Mouse (Mus musculus): ENCODE measurements around the gene Gamt.

The Gamt gene

DNA sequence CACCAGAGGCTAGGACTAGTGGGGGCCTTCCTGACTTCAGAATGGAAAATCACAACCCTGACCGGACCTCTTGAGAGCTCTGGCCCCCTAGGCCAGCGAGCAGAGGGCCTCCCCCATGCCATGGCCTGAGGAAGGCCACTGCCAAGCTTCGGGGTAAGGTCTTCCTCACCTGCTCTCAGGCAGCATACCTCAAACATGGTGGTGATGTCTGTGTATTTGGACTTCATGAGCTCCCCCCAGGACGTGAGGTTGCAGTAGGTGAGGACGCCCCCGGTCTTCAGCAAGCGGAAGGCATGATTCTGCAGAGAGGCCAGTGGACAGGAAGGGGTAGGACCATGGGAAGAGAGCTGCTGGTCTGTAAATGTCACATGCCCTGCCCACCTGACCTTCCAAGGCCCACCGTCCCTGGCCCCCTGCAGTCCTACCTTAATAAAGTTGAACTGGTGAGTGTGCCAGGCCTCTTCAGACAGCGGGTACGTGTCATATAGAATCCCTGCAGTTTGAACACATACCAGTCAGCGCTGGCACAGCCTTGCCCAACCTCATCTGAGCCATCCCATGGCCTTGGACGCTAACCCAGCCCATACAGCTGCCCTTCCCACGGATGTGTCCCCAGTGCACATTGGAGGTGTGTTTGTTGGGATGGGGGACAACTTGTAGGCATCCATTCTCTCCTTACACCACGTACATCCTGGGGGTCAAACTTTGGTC is 1.9 kb downstream of the Gamt start:
- in situ Hi-C loops (cut with MboI, MseI) = no loop called here

DNA sequence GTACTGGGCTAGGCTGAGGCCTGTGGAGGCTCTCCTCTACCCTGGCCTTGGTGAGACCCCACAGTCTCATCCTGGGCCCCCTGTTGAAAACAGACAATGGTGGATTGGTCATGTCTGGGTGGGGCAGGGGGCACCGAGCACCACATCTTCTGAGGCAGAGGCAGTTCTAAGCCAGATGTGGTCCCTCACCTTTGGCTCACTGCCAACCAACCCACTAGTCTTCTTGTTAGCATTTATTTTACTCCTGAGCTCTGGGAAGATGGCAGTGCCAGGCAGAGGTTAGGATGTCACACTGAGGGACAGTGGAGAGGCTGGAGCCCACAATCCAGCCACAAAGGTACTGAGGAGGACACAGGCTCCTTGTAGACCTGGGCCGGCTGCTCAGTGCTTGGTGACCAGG is 2.9 kb downstream of the Gamt start:
- in situ Hi-C loops (cut with MboI, MseI) = no loop called here

DNA sequence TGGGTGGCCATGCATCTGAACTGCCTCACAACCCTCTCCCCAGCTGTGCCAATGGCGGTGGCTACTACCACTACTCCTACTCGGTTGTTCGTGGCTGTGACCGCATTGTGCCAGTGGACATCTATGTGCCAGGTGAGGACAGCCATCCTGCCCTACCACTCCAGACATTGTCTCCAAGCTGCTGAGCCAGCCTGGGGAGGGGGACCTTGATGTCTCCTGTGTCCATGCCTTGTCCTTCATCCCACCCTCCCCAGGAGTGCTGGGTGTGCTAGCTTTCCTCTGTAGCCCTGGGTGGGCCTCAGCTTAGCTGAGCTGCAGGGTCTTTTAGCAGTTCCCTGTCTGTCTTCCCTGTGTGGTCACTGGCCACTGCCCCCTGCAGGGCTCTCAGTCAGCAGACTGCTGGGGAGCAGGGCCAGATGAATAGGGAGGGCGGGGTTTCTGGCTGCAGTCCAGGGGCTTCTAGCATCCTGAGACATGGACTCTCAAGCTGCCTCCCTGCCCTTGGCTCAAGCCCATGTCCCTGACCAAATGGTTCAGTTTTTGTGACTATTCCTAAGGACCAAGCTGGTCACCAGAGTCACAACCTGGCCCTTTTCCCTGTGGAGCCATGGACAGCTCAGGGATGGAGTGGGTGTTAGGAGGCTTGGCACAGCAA is 4.8 kb downstream of the Gamt start:
- in situ Hi-C loops (cut with MboI, MseI) = no loop called here

DNA sequence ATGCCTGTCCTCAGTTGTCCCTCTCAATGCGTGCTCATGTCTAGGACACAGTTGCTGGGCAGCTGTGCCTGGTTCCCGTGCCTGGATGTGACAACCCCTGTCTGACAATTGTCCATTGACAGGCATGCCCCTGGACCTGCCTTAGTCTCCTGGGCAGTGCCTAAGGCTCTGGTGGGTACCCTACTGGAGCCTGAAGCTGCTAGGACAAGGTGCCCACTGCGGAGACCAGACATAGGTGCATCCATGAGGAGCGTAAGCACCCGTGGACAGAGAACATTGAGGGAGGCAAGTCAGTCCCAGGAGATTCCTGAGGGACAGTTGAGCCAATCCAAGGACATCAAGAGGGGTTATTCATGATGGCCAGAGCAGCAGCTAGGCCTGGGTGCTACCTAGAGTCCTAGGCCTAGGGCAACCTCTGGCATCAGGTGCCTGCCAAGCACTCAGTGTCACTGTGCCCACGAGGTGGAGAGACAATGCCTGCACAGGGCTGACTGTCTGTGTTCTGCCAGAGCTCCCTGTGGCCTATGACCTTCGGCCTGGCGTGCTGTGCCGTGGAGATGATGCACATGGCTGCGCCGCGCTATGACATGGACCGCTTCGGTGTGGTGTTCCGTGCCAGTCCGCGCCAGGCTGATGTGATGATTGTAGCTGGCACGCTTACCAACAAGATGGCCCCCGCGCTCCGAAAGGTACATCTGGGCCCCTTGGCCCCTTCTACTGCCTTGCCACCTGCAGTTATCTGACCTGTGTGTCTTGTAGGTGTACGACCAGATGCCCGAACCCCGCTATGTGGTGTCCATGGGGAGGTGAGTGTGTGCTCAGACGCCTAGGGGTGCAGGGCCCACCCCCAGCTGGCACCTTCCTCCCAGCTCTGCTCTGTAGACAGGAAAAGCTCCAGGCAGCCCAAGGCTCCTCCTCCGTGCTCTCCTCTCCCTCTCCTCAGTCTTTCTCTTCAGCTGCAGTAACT is 6.2 kb downstream of the Gamt start:
- in situ Hi-C loops (cut with MboI, MseI) = no loop called here

DNA sequence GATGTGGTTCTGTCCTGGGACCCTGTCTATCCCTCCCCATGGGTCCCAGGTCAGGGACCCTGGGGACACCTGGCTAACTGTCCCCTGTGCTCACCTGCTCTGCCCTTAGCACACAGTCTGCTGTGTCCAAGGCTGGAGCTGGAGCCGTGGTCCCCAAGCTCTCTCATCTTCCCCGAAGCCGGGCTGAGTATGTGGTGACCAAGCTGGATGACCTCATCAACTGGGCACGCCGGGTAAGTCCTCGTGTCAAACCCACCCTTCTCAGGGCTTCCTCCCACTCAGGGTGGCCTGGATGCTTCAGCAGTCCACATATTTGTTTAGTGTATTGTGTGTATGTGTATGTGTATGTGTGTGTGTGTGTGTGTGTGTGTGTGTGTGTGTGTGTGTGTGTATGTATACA is 7.3 kb downstream of the Gamt start:
- in situ Hi-C loops (cut with MboI, MseI) = no loop called here

DNA sequence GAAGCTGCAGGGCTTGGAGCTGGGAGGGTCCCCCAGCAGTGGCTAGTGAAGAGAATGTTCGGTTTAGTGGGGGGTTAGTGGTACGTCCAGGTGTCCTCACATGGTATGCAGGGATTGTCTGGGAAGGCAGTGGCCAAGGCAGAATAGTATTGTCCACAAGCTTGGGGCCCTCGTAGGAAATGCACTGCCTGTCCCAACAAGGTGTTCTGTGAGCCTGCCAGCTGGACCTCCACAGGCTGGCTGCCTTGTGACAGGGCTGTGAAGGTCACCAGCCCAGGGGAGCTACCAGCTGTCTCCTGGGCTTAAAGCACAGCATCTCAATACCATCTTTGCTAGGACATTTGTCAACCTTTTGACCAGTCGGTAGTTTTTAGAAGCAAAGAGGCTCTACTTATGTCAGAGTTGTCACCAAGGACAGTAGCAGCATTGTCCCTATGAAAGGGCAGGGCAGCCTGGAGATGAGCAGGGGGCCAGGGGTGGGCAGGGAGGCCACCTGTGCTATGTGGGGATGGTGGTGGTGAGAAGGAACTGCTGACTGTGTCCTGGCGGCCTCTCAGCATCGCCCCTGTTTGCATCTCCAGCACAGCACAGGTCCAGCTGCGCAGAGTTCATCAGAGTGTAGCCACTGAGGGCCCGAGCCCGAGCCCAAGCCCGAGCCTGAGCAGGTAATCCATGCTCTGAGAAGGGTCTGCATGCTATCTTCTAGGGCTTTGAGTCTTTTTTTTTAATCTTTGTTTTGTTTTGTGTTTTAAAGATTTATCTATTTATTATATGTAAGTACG is 8.1 kb downstream of the Gamt start:
- in situ Hi-C loops (cut with MboI, MseI) = no loop called here

DNA sequence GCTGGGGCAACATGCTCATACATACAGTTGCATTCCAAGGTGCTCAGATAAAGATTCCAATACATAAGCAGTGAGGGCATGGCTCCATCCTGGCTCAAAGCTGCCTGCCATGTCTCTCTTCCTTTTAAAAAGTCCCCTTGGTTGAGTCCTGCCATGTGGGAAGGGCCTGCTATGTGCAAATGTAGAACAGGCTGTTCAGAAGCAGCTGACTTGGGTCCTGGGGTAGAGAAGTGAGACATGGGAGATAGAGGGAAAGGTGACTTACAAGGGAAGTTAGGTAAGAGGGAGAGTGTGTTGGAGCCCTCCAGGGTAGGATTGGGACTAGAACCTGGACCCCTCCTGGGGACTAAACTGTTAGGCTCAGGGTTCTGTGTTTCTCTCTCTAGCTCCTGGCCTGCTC is 8.8 kb downstream of the Gamt start:
- in situ Hi-C loops (cut with MboI, MseI) = no loop called here

DNA sequence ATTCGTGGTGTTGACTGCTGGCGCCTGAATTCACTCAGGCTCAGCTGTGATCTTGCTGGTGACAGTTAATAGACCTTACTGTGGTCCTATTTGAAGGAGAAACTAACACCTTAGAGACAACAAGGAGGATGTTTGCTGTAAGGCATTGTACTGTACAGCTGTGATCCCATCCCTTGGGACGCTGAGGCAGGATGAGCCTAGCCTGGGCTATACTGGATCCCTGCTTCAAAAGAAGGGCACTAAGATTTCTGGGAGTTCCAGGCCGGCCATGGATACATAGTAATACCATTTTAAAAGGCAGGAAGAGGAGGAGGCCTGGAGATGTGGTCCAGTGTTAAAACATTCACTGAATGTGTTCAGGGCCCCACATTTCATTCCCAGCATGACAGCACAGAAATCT is 10.2 kb downstream of the Gamt start:
- in situ Hi-C loops (cut with MboI, MseI) = no loop called here

DNA sequence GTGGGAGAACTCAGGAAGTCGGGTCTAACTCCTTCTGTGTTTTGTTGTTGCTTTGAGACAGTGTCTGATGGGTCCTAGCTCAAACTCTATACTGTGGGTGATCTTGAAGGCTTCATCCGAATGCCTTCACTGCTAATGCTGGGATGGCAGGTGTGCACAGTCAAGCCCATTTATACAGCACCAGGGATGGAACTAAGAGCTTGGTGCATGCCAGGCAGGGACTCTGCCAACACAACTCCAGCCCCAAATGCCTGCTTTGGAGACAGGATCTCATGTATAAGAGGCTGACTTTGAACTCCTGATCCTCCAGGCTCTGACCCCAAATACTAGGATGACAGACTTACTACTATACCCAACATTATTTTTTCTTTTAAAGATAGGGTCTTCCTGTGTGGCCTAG is 10.8 kb downstream of the Gamt start:
- in situ Hi-C loops (cut with MboI, MseI) = no loop called here

DNA sequence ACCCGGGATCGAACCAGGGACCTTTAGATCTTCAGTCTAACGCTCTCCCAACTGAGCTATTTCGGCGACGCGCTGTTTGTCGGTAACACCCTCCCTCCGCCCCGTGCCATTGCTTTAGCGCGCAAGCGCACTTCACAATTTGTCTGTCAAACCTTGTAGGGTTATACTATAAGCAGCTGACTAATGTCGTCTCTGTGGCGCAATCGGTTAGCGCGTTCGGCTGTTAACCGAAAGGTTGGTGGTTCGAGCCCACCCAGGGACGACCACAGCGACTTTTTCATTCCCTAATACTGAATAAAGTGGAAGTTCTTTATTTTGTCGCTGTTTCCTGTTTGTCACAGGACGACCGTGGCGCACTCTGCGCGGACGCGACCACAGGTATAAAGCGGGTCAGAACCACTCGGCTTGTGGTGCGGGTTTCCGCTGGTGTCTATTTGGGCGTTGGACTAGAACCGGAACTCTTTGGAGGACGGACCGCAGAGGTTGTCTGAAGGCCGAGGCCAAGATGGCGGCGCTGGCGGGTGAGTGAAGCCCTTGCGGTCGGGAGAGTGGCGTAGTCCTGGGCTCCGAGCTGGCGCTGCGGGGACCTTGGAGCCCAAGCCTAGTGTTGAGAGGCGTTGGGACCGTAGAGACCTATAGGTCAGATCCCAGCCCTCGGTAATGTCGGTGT is 11.7 kb downstream of the Gamt start, which contains the start of gene Ndufs7:
Gene Ndufs7, plus strand, starts transcription at position 151 of the 670 bp plus-strand sequence.
- in situ Hi-C loops (cut with MboI, MseI) = loop anchor here (5.0 kb wide), 1 partner anchor 72 kb away; the partner anchor contains the start of gene Efna2

DNA sequence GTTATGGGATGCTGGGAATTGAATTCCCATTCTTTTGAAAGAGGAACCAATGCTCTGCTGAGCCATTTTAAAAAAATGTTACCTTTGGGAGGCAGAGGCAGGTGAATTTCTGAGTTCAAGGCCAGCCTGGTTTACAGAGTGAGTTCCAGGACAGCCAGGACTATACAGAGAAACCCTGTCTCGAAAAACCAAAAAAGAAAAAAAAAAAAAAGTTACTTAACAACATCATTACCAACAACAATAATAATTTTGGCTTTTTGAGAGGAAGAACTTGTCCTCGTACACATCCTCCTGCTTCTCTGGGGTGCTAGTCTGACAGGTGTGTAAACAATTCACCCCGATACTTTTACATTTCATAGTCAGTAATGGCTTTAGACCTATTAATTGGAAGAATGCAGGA is 12.4 kb downstream of the Gamt start:
- in situ Hi-C loops (cut with MboI, MseI) = loop anchor here (5.0 kb wide), 1 partner anchor 71 kb away; the partner anchor contains the start of gene Efna2

DNA sequence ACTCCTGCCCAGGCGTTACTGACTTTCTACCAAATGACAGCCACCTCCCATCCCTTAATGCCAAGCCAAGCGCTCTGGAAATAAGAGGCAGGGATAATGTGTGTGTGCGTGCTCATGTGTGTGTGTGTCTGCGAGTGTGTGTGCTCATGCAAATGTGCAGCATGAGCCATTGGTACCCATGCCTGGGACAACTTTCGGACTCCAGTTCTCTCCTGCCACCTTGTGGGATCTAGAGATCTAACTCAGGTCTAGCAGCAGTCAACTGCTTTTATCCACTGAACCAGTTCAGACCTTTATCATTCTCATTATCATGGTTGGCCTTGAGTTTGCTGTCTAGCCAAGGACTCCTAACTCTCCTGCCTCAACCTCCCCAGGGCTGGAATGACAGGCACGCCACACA is 13.0 kb downstream of the Gamt start:
- in situ Hi-C loops (cut with MboI, MseI) = loop anchor here (5.0 kb wide), 1 partner anchor 71 kb away; the partner anchor contains the start of gene Efna2

DNA sequence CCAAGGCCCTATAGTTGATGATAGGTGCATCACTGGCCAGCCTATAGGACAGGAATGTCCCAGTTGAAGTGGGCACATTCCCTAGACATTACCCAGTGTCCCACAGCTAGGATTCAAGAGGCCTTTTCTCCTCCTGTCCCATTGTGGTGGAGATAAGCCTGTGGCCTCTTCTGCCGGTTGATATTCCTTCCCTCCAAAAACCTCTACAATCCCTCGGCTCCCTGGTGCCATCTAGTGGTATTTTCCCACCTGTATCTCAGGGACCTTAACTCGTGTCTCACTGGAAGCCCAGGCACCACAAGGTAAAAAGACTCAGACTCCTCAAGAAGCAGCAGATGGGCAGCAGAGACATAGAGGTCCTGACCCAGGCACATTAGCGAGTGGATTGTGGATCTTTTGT is 15.2 kb downstream of the Gamt start:
- in situ Hi-C loops (cut with MboI, MseI) = loop anchor here (5.0 kb wide), 1 partner anchor 68 kb away; the partner anchor contains the start of gene Efna2

DNA sequence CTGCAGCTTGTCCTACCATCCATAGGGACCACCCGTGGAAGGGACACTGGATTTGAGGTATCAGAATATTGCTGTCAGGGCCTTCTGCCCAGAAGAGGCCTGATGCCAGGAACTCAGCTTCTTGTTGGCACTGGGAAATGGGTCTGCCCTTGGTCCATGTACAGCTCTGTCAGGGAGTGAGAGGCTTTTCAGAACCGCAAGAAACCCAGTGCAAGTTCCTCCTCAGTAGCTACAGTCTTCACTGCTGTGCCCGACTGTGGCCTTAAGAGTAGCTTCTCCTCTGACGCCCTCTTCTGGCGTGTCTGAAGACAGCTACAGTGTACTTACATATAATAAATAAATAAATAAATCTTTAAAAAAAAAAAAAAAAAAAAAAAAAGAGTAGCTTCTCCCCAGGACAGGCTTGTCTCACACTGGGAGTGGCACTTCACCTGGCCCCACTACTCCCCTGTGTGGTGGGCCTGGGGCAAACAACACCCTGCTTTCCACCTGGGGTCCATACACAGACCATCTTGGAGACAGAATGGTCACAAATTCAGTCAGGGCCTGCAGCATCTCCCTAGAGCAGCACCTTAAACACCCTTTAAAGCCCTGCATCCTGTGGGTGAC is 15.9 kb downstream of the Gamt start:
- in situ Hi-C loops (cut with MboI, MseI) = loop anchor here (5.0 kb wide), 1 partner anchor 68 kb away; the partner anchor contains the start of gene Efna2

DNA sequence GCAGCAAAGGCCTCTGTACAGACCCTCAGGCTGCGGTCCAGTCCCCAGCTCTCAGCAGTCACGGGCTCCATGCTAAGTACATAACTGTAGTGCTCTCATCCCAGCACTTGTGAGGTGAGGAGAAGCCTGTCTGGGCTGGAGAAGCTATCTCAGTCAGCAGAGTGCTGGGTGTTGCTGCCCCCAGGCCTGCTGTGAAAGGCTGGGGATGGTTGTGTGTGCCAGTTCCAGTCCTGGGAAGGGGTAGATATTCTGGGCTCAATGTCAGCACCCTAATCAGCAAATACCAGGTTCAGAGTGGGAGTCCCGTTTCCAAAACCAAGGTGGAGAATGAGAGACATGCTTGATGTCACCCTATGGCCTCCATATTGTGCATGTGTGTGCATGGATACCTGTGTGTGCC is 18.2 kb downstream of the Gamt start:
- in situ Hi-C loops (cut with MboI, MseI) = no loop called here

DNA sequence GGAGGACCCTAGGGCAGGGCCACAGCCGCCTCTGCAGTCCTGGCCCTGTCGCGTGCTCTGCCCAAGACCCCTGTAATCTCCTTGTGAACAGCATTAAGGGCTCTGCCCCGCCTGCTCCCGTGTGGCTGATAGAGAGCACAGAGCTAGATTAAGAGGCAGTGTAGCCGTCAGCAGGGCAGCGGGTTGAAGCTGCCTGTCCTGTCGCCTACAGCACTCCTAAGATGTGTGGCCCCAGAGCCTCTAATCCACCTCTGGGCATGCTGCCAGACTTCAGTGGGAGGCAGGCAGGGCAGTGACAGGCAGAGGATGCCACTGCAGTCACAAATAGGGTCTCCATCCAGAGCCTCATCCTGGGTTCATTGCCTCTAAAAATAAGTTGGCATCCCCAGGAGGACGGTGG is 18.7 kb downstream of the Gamt start:
- in situ Hi-C loops (cut with MboI, MseI) = no loop called here

DNA sequence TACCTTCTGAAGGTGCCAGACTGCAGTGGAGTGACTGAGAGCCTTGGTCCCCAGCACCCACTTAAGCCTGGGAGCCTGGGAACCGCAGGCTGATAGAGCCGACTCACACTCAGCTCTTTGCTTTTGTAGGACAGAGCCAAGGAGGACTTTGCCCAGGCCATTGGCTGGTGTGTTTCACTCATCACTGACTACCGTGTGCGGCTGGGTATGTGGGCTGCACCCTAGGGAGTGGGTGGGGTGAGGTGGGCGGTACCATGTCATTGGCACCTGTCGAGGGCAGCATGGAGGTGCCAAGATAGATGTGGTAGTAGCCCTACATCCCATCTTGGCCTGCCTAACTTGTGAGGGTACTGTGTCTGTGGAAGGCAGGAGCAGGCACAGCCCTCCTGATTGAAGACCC is 21.0 kb downstream of the Gamt start:
- in situ Hi-C loops (cut with MboI, MseI) = no loop called here

DNA sequence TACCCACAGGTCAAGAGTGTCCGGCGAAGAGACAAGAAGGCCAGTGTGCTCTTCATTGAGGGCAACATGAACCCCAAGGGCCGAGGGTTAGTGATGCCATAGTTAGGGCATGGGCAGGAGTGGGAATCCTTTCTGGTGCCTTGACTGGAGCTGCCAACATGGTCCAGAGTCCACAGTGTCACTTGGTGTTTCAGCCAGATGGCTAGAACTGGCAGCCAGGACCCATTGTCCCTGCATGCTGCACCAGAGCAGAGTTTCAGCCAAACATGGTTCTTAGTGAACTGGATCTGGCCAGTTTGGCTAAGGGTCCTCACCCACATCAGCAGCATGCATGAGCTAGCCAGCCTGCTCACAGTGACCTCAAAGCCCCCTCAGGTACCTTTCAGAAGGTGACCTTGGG is 22.5 kb downstream of the Gamt start:
- in situ Hi-C loops (cut with MboI, MseI) = no loop called here

DNA sequence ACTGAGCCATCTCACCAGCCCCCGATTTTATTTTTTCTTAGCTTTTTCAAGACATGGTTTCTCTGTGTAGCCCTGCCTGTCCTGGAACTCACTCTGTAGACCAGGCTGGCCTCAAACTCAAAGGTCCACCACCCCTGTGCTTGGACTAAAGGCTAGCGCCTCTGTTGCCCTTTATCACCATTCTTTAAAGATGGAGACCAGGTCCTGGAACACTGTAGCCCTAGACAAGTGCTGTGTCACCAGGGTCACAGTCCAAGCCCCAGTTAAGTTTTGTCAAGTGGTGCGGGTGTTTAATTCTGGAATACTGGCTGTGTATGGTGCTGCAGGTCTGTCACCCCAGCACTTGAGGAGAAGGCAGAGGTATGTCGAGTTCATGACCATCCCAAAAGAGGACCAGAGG is 23.8 kb downstream of the Gamt start:
- in situ Hi-C loops (cut with MboI, MseI) = no loop called here

DNA sequence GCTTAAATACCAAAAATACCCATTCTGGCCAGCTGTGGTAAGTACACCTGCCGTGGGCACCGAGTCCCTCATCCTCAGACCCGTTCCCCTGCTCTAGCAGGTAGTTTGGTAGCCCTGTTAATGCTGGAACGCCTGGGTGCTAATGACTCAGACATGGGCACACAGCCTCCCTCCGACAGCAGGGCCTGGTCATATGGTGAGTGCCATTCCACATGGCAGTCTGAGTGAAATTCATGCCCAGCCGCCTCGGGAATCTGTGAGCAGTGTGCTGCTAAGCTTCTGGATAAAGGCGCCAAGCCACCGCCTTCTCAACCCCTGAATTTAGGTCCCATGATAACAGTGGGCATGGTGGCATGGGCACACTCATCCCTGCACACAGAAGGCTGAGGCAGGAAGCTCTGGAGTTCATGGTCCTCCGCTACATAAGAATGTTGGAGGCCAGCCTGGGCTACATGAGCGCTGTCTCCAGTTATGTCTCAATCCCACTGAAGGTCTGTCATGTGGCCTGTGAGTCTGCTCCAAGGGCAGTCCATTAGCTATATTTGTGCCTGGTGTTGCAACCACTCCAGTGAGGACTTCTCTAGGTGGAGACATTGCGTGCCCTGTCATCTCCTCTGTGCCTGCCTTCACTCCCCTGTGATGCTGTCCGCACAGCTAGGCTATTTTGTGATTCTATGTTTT is 24.5 kb downstream of the Gamt start:
- in situ Hi-C loops (cut with MboI, MseI) = no loop called here

All from regulatory T cell (primary cell).